Comparison of ENCODE assay signal across 24 mouse cellular contexts in genomic region chr8:70441565-70441964, GRCm38 (mm10). TPM values are rescaled to one million over a fixed set of nuclear protein-coding genes. Genes with fewer than 3 reads are reported as not detected.
DNase-seq lines count a peak whose midpoint lies in the region; ATAC-seq lines count a peak whose summit lies in the region.
"Had no signal": no experiment of that assay in that cellular context is flagged by ENCODE, and none has a peak within 500 bp of the region (broad histone marks: within the 10 kb centered on the region; RNA-seq: fewer than 3 reads in every experiment).

No protein-coding gene starts in this region.

- H3K4me3 ChIP-seq in heart, embryonic 12.5 days, result no peak overlapping the region
- no peak overlapping the region for H3K4me3 ChIP-seq in liver, embryonic 12.5 days
- H3K4me3 ChIP-seq in liver, embryonic 11.5 days (ENCODE audit: low read depth, low read length), result no peak overlapping the region
- H3K4me3 ChIP-seq: embryonic facial prominence, embryonic 13.5 days; embryonic facial prominence, embryonic 15.5 days; erythroblast, embryonic 14.5 days; forebrain, embryonic 10.5 days; forebrain, embryonic 12.5 days had no signal

- H3K27ac ChIP-seq in heart, embryonic 12.5 days (ENCODE audit: poor library complexity, severe bottlenecking), result no peak overlapping the region
- H3K27ac ChIP-seq in liver, embryonic 12.5 days, result peak overlapping the region; percentile 84
- no peak overlapping the region for H3K27ac ChIP-seq in liver, embryonic 11.5 days (ENCODE audit: low read depth, low read length)
- H3K27ac ChIP-seq: embryonic facial prominence, embryonic 13.5 days; embryonic facial prominence, embryonic 15.5 days; forebrain, embryonic 10.5 days; forebrain, embryonic 12.5 days had no signal

- peaks cover 16% of the 10 kb centered on the region for H3K27me3 ChIP-seq in heart, embryonic 12.5 days (replicated peaks)
- H3K27me3 ChIP-seq in liver, embryonic 12.5 days (replicated peaks), result peaks cover 18% of the 10 kb centered on the region
- no peaks in the 10 kb centered on the region for H3K27me3 ChIP-seq in liver, embryonic 11.5 days (replicated peaks; ENCODE audit: control insufficient read depth, insufficient read depth, low read length)
- H3K27me3 ChIP-seq: embryonic facial prominence, embryonic 13.5 days; embryonic facial prominence, embryonic 15.5 days had no signal

- 0 out of 2 replicates have a peak overlapping the region, but pooled peaks have one; percentile 0 for H3K9ac ChIP-seq in heart, embryonic 12.5 days
- H3K9ac ChIP-seq in liver, embryonic 12.5 days, result no peak overlapping the region
- no peak overlapping the region for H3K9ac ChIP-seq in liver, embryonic 11.5 days (ENCODE audit: low read depth, low read length)
- H3K9ac ChIP-seq: embryonic facial prominence, embryonic 13.5 days; embryonic facial prominence, embryonic 15.5 days had no signal

- peak; percentile 73 for DNase-seq in heart, adult 11 months
- no peak for DNase-seq in heart, postnatal 36 days
- DNase-seq in heart, adult 8-10 months (ENCODE audit: low spot score), result no peak
- no peak for DNase-seq in liver, embryonic 11.5 days (ENCODE audit: low spot score)
- DNase-seq: adrenal gland, adult 2 months; adrenal gland, postnatal 10 days; adrenal gland, postnatal 25 days; cerebellum, adult 11 months; cerebellum, adult 18-20 months; cerebellum, adult 8-10 months; cerebellum, postnatal 14 days; cerebellum, postnatal 36 days; embryo, embryonic 11 days had no signal

- intact Hi-C loops in heart, postnatal 36 days (cut with DNase I), result no loop called here

- no peak overlapping the region for H3K4me2 ChIP-seq in heart, embryonic 12.5 days
- H3K4me2 ChIP-seq in liver, embryonic 12.5 days, result no peak overlapping the region
- H3K4me2 ChIP-seq in liver, embryonic 11.5 days, result no peak overlapping the region
- H3K4me2 ChIP-seq: embryonic facial prominence, embryonic 13.5 days; embryonic facial prominence, embryonic 15.5 days; forebrain, embryonic 12.5 days had no signal

- no peaks in the 10 kb centered on the region for H3K36me3 ChIP-seq in heart, embryonic 12.5 days
- H3K36me3 ChIP-seq in liver, embryonic 12.5 days, result no peaks in the 10 kb centered on the region
- H3K36me3 ChIP-seq in liver, embryonic 11.5 days (ENCODE audit: control insufficient read depth, insufficient read depth, low read length), result no peaks in the 10 kb centered on the region
- H3K36me3 ChIP-seq: embryonic facial prominence, embryonic 13.5 days; embryonic facial prominence, embryonic 15.5 days; forebrain, embryonic 10.5 days; forebrain, embryonic 12.5 days had no signal

- peaks cover 12% of the 10 kb centered on the region for H3K4me1 ChIP-seq in heart, embryonic 12.5 days (replicated peaks)
- peaks cover 54% of the 10 kb centered on the region for H3K4me1 ChIP-seq in liver, embryonic 12.5 days
- H3K4me1 ChIP-seq in liver, embryonic 11.5 days (replicated peaks; ENCODE audit: control insufficient read depth, insufficient read depth, low read length), result peaks cover 6% of the 10 kb centered on the region

- no peaks in the 10 kb centered on the region for H3K9me3 ChIP-seq in heart, embryonic 12.5 days (replicated peaks)
- no peaks in the 10 kb centered on the region for H3K9me3 ChIP-seq in liver, embryonic 12.5 days (replicated peaks)
- no peaks in the 10 kb centered on the region for H3K9me3 ChIP-seq in liver, embryonic 11.5 days (ENCODE audit: control insufficient read depth, low read length)
- H3K9me3 ChIP-seq: embryonic facial prominence, embryonic 13.5 days; embryonic facial prominence, embryonic 15.5 days; forebrain, embryonic 10.5 days; forebrain, embryonic 12.5 days had no signal

- no peak for ATAC-seq in heart, embryonic 12.5 days (ENCODE audit: insufficient number of reproducible peaks, low FRiP score)
- no peak for ATAC-seq in liver, embryonic 12.5 days
- ATAC-seq in liver, embryonic 11.5 days (replicated peaks; ENCODE audit: low FRiP score), result no peak
- ATAC-seq: forebrain, embryonic 14.5 days; forebrain, embryonic 16.5 days had no signal

- 67% methylated on average over 3 of the region's 3 CpGs for WGBS in heart, embryonic 12.5 days
- WGBS in liver, embryonic 12.5 days (ENCODE audit: insufficient replicate concordance), result 57% methylated on average over 3 of the region's 3 CpGs
- WGBS in liver, embryonic 11.5 days, result 55% methylated on average over 3 of the region's 3 CpGs

RNA-seq across cellular contexts. Expression of gene Crtc1, which starts 2.2 kb away (rescaled TPM):
- total RNA-seq in heart, postnatal 36 days (2021), result 1 to 10 TPM; 8.2 to 9.8 TPM
- 14.9 and 15.0 TPM in 2 replicates for polyA plus RNA-seq in heart, embryonic 12.5 days (2016; fragmentation: Nextera tagmentation; extraction: Ambion mirVana)
- total RNA-seq in heart, adult 8-10 months (2022), result 1 to 10 TPM; 7.5 to 9.8 (median 7.6) TPM
- polyA plus RNA-seq in liver, embryonic 12.5 days (2016; fragmentation: Nextera tagmentation; extraction: Ambion mirVana), result 6.6 and 6.9 TPM in 2 replicates
- polyA plus RNA-seq in liver, embryonic 11.5 days (2014; fragmentation: Nextera tagmentation; extraction: Ambion mirVana), result 11.3 and 13.1 TPM in 2 replicates

RNA-seq across cellular contexts. Expression of gene Klhl26, which starts 35.2 kb away (rescaled TPM):
- 1 to 10 TPM; 8.1 to 9.4 TPM for total RNA-seq in heart, postnatal 36 days (2021)
- 12.6 and 14.0 TPM in 2 replicates for polyA plus RNA-seq in heart, embryonic 12.5 days (2016; fragmentation: Nextera tagmentation; extraction: Ambion mirVana)
- total RNA-seq in heart, adult 8-10 months (2022), result 1 to 10 TPM; 8.1 to 9.3 (median 8.4) TPM
- polyA plus RNA-seq in liver, embryonic 12.5 days (2016; fragmentation: Nextera tagmentation; extraction: Ambion mirVana), result 9.4 and 9.5 TPM in 2 replicates
- 13.0 and 16.8 TPM in 2 replicates for polyA plus RNA-seq in liver, embryonic 11.5 days (2014; fragmentation: Nextera tagmentation; extraction: Ambion mirVana)

RNA-seq across cellular contexts. Expression of gene Tmem59l, which starts 45.6 kb away (rescaled TPM):
- not detected for total RNA-seq in heart, postnatal 36 days (2021)
- polyA plus RNA-seq in heart, embryonic 12.5 days (2016; fragmentation: Nextera tagmentation; extraction: Ambion mirVana), result 0.22 and 0.33 TPM in 2 replicates
- total RNA-seq in heart, adult 8-10 months (2022), result not detected
- 0.18 and 0.37 TPM in 2 replicates for polyA plus RNA-seq in liver, embryonic 12.5 days (2016; fragmentation: Nextera tagmentation; extraction: Ambion mirVana)
- polyA plus RNA-seq in liver, embryonic 11.5 days (2014; fragmentation: Nextera tagmentation; extraction: Ambion mirVana), result 0.87 and 1.1 TPM in 2 replicates
- total RNA-seq: common myeloid progenitor, adult 5-6 weeks; MEL had no signal
- polyA plus RNA-seq: erythroblast, embryonic 14.5 days had no signal

RNA-seq across cellular contexts. Expression of gene Crlf1, which starts 51.4 kb away (rescaled TPM):
- total RNA-seq in heart, postnatal 36 days (2021), result under 1 TPM; 0.39 to 0.62 TPM
- polyA plus RNA-seq in heart, embryonic 12.5 days (2016; fragmentation: Nextera tagmentation; extraction: Ambion mirVana), result 1.00 and 1.8 TPM in 2 replicates
- under 1 TPM in 2 of 4 experiments, not detected in 2; 0.57 to 0.97 TPM for total RNA-seq in heart, adult 8-10 months (2022)
- 3.9 and 4.0 TPM in 2 replicates for polyA plus RNA-seq in liver, embryonic 12.5 days (2016; fragmentation: Nextera tagmentation; extraction: Ambion mirVana)
- polyA plus RNA-seq in liver, embryonic 11.5 days (2014; fragmentation: Nextera tagmentation; extraction: Ambion mirVana), result 3.8 and 5.4 TPM in 2 replicates
- total RNA-seq: common myeloid progenitor, adult 5-6 weeks had no signal
